Mouse (Mus musculus) neural tube, embryonic 13.5 days (tissue): ENCODE results near the gene Psmb10. TPM values are rescaled to one million over a fixed set of nuclear protein-coding genes. Genes with fewer than 3 reads are reported as not detected.

ENCODE experiments used
- ATAC-seq: fragments of 200-750 bp; cut with Nextera tagmentation; 2 replicates; pipeline ENCODE4 v1.8.0; 2017; ENCODE audit warnings: low read depth, mild to moderate bottlenecking, moderate TSS enrichment, moderate library complexity
- H3K27ac ChIP-seq: fragments of 300-500 bp; sonication (generic); replicated peaks from 2 replicates; pipeline ENCODE4 v1.5.1; 2015; ENCODE audit warnings: moderate library complexity, mild to moderate bottlenecking, inconsistent platforms
- H3K27me3 ChIP-seq: fragments of 300-500 bp; sonication (generic); 2 replicates; pipeline ENCODE4 v1.6.1; 2015; ENCODE audit warnings: mild to moderate bottlenecking, inconsistent platforms
- H3K36me3 ChIP-seq: fragments of 300-500 bp; sonication (generic); 2 replicates; pipeline ENCODE4 v1.6.1; 2015; ENCODE audit warnings: mild to moderate bottlenecking, inconsistent platforms
- H3K4me1 ChIP-seq: fragments of 300-500 bp; sonication (generic); replicated peaks from 2 replicates; pipeline ENCODE4 v1.6.1; 2015; ENCODE audit warnings: inconsistent platforms
- H3K4me2 ChIP-seq: fragments of 300-500 bp; sonication (generic); 2 replicates; pipeline ENCODE4 v1.6.1; 2015; ENCODE audit warnings: inconsistent platforms, mild to moderate bottlenecking, moderate library complexity
- H3K4me3 ChIP-seq: fragments of 300-500 bp; sonication (generic); 2 replicates; pipeline ENCODE4 v1.5.1; 2015; ENCODE audit warnings: mild to moderate bottlenecking, inconsistent platforms
- H3K9ac ChIP-seq: fragments of 300-500 bp; sonication (generic); 2 replicates; pipeline ENCODE4 v1.6.1; 2015; ENCODE audit warnings: moderate library complexity, mild to moderate bottlenecking, inconsistent platforms
- H3K9me3 ChIP-seq: fragments of 300-500 bp; sonication (generic); 2 replicates; pipeline ENCODE4 v1.6.1; 2016; ENCODE audit warnings: inconsistent platforms
- WGBS: fragments of 180-500 bp; shearing (Covaris S2); methylation state at CpG from one replicate; pipeline ENCODE4 v1.1.7; 2015; 5-methylcytosine and 5-hydroxymethylcytosine counted together
- polyA plus RNA-seq: library from polyadenylated mRNA; unstranded; fragments of >200 nt; fragmentation: Nextera tagmentation; extraction: Ambion mirVana; gene quantifications from 2 replicates; pipeline ENCODE4 v1.2.1, GENCODE M21; 2015

Psmb10 gene
- polyA plus RNA-seq, 1 experiment from 2014 or later: 43.1 TPM

- 87% methylated on average over 10 of the region's 10 CpGs for WGBS
- Histone ChIP-seq H3K9ac (no peak overlapping the region), H3K36me3 (no peaks in the 10 kb centered on the region), H3K4me2 (no peak overlapping the region), H3K9me3 (no peaks in the 10 kb centered on the region), H3K4me3 (no peak overlapping the region), H3K27me3 (peaks cover 27% of the 10 kb centered on the region), H3K27ac (no peak overlapping the region), H3K4me1 (peaks cover 11% of the 10 kb centered on the region)
- ATAC-seq: no peak
These were observed 23.3 kb upstream of the Psmb10 start for GRCm38 (mm10) chr8:105961536-105961935.

DNA sequence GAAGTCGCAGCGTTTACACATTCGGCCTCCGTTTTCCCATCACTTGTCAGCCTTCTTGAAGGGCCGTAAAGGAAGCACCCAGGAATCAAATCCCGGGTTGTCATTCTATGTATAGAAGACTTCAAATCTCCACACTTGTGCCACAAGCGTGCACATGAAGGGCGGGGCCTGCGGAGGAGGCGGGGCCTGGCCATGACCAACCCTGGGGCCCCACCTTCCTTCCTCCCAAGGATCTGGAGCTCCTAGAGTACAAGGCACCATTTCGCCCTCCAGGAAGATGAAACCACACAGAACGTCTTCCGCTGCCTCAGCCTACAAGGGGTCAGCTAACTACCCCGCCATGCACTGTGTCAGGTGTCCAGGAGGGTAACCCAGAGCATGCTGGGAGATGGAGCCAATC is 22.9 kb upstream of the Psmb10 start:
- no peak for ATAC-seq
- WGBS: 78% methylated on average over 14 of the region's 14 CpGs
- Histone ChIP-seq H3K36me3 (no peaks in the 10 kb centered on the region), H3K27ac (no peak overlapping the region), H3K4me1 (peaks cover 11% of the 10 kb centered on the region), H3K27me3 (peaks cover 23% of the 10 kb centered on the region), H3K9me3 (no peaks in the 10 kb centered on the region), H3K9ac (no peak overlapping the region), H3K4me2 (no peak overlapping the region), H3K4me3 (no peak overlapping the region)

DNA sequence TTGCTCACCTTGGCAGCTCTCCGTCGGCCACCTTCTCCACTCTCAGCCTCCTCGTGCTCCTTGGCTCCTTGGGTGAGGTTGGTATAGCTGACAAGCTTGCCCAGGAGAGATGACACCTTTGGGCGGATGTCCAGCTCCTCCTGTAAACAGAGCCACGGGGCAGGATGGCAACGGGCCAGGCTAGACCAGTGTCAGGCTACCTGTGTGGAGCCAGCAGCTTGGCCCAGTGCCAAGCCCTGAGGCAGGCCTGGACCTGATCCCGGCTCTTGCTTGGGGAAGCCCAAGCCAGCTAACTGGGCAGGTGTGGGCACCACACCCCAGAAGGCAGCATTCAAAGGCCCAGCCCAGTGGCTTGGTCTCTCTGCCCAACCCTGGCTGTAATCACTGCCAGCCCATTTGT is 21.1 kb upstream of the Psmb10 start:
- no peaks in the 10 kb centered on the region for H3K9me3 ChIP-seq
- 88% methylated on average over 7 of the region's 7 CpGs for WGBS
- H3K9ac ChIP-seq: no peak overlapping the region

DNA sequence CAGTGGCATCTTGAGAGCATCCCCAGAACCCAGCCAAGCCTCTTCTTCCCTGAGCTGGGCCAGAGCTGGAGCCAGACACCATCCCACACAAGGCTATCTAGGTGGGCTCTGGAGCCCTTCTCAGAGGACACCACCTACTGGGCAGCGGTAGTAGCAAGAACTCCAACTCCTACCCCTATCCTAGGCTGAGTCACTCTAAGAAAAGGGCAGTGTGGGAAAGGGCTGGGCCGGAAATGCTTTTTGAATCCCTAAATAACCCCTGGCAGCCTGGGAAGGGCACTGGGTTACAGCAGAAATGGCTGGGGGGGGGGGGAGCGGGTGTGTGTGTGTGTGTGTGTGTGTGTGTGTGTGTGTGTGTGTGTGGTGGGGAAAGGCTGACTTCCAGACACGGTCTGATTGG is 19.6 kb upstream of the Psmb10 start:
- Histone ChIP-seq H3K27me3 (no peaks in the 10 kb centered on the region), H3K4me3 (no peak overlapping the region), H3K4me1 (no peaks in the 10 kb centered on the region), H3K27ac (no peak overlapping the region), H3K9me3 (no peaks in the 10 kb centered on the region), H3K36me3 (no peaks in the 10 kb centered on the region), H3K4me2 (no peak overlapping the region), H3K9ac (no peak overlapping the region)
- ATAC-seq: no peak
- 84% methylated on average over 3 of the region's 4 CpGs for WGBS

More for the DNA sequence above, 21.1 kb upstream of the Psmb10 start:
- Histone ChIP-seq H3K4me1 (no peaks in the 10 kb centered on the region; the same call in 1 of the 2 replicates), H3K4me2 (no peak overlapping the region), H3K27me3 (peaks cover 5% of the 10 kb centered on the region), H3K27ac (no peak overlapping the region), H3K36me3 (no peaks in the 10 kb centered on the region), H3K4me3 (no peak overlapping the region)
- ATAC-seq: no peak

- no peaks in the 10 kb centered on the region for H3K27me3 ChIP-seq
- no peak for ATAC-seq
- 92% methylated on average over 4 of the region's 4 CpGs for WGBS
These were observed 18.3 kb upstream of the Psmb10 start for GRCm38 (mm10) chr8:105956556-105956955.

DNA sequence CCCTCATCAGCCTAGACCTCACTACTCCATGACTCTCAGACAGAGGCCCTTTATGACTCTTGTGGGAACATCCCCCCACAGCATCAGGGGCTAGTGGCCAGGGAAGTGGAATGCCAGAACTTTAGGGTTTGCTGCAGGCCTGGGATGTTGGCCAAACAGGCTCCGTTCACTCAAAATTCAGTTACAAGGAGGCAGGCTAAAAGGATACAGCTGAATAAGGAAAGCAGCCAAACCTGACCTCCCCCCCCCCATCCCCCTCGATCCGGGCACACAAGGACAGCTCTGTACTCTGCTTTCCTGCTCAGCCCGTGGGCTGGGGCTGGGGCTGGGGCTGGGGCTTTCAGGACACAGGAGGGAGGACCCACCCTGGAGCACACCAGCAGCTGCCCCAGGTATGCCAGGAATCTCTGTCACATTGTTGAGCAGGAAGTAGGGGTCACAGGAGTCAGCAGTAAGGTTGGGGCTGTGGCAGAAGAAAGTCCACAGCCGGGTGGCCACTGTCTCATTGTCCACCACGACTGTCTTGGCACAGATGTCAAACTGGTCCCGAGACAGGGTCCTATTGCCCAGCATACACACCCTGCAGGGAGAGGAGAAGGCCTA is 12.9 kb upstream of the Psmb10 start:
- no peaks in the 10 kb centered on the region for H3K9me3 ChIP-seq
- H3K27me3 ChIP-seq: no peaks in the 10 kb centered on the region
- no peak overlapping the region for H3K4me2 ChIP-seq
- H3K27ac ChIP-seq: peak overlapping the region; percentile 72
- no peaks in the 10 kb centered on the region for H3K36me3 ChIP-seq
- ATAC-seq: peak; percentile 80
- H3K4me1 ChIP-seq: peaks cover 14% of the 10 kb centered on the region
- no peak overlapping the region for H3K4me3 ChIP-seq
- no peak overlapping the region for H3K9ac ChIP-seq
- 54% methylated on average over 7 of the region's 7 CpGs for WGBS

More at GRCm38 (mm10) chr8:105956556-105956955, 18.3 kb upstream of the Psmb10 start:
- no peak overlapping the region for H3K27ac ChIP-seq
- H3K4me1 ChIP-seq: 0 out of 2 replicates have a peak, but pooled peaks cover under 1% of the 10 kb centered on the region
- H3K4me2 ChIP-seq: no peak overlapping the region
- no peak overlapping the region for H3K9ac ChIP-seq
- H3K4me3 ChIP-seq: no peak overlapping the region
- H3K9me3 ChIP-seq: no peaks in the 10 kb centered on the region
- H3K36me3 ChIP-seq: no peaks in the 10 kb centered on the region

GRCm38 (mm10) chr8:105949350-105949749 is 11.1 kb upstream of the Psmb10 start:
- H3K4me2 ChIP-seq: no peak overlapping the region
- 0 out of 2 replicates have a peak overlapping the region, but pooled peaks have one; percentile 1 for H3K27ac ChIP-seq
- H3K36me3 ChIP-seq: no peaks in the 10 kb centered on the region
- H3K4me3 ChIP-seq: no peak overlapping the region
- H3K9ac ChIP-seq: no peak overlapping the region
- no peaks in the 10 kb centered on the region for H3K9me3 ChIP-seq
- peaks cover 14% of the 10 kb centered on the region for H3K4me1 ChIP-seq
- peak; percentile 32; the same call in 1 of the 2 replicates for ATAC-seq
- WGBS: 63% methylated on average over 10 of the region's 10 CpGs
- H3K27me3 ChIP-seq: no peaks in the 10 kb centered on the region

DNA sequence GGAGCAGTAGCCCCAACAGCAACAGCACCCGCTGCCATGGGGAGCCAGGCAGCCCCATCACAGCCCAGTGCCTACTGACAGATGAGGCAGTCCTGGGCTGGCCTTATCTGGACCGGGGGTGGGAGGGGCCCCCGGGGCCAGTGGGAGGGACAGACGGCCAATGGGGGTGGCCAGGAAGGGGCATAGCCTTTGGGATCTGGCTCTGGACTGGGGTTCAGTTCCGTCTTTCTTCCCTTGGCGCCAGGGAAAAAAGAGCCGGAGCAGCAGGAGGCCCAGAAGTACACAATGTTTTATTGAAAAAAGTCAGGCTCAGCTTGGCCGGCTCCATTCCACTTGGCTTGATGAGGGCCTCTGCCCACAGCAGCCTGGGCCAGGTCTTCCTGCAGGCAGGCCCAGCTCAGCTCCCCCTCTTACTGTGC is 5.1 kb upstream of the Psmb10 start, which contains the start of gene Lcat:
Lcat (minus strand) TSS at position 62 of the 419 bp plus-strand sequence.
- no peak for ATAC-seq
- no peak within 1 kb of the TSS for H3K27ac ChIP-seq
- H3K4me1 ChIP-seq: peaks cover 2% of the 10 kb centered on the region

DNA sequence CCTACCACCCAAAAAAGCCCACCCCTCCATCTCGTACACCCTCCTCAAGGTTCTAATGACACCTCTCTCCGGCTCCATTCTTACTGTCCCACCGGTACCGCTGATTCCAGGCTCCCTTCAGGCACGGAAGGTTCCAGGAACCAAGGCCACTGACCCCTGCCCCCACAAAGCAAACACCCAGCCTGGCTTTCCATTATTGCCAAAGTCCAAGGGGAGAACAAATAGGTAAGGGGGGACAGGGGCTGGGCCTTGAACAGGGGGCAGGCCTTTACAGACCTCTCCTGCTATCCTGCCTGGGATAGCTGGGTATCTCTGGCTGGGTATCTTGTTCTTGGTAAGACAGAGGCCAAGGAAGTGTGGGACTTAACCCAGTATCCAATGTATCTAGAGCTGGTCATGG is 4.3 kb upstream of the Psmb10 start:
- 95% methylated on average over 5 of the region's 5 CpGs for WGBS
- no peak for ATAC-seq
- H3K4me1 ChIP-seq: peaks cover 10% of the 10 kb centered on the region
- H3K27me3 ChIP-seq: no peaks in the 10 kb centered on the region
- no peak overlapping the region for H3K4me3 ChIP-seq
- H3K4me2 ChIP-seq: no peak overlapping the region
- no peak overlapping the region for H3K9ac ChIP-seq
- H3K36me3 ChIP-seq: no peaks in the 10 kb centered on the region
- no peak overlapping the region for H3K27ac ChIP-seq
- no peaks in the 10 kb centered on the region for H3K9me3 ChIP-seq

More for the DNA sequence above, 5.1 kb upstream of the Psmb10 start, which contains the start of gene Lcat:
- Histone ChIP-seq H3K9ac (no peak within 1 kb of the TSS), H3K4me3 (no peak within 1 kb of the TSS), H3K36me3 (no peaks in the 10 kb centered on the region), H3K27me3 (no peaks in the 10 kb centered on the region), H3K4me2 (no peak within 1 kb of the TSS), H3K9me3 (no peaks in the 10 kb centered on the region)
- WGBS: 71% methylated on average over 8 of the region's 8 CpGs

DNA sequence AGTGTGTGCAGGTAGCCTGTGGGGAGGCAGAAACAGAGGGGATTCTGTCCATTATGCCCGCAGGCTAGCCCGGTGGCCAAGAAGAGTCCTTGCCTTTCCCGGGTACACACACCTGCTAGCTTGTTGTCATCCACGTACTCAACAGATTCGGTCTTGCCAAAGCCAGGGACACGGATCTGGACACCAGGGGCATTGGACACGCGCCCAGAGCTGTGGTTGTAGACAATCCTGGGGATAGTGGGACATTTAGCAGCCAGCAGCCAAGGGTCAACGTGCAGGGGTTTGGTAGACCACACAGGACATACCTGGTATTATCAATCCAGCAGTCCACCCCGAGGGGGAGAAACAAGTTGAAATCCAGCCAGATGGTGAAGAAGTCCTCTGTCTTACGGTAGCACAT is 3.8 kb upstream of the Psmb10 start:
- no peak overlapping the region for H3K4me2 ChIP-seq
- H3K4me3 ChIP-seq: no peak overlapping the region
- no peak for ATAC-seq
- no peaks in the 10 kb centered on the region for H3K9me3 ChIP-seq
- H3K27me3 ChIP-seq: no peaks in the 10 kb centered on the region
- 95% methylated on average over 11 of the region's 11 CpGs for WGBS
- H3K36me3 ChIP-seq: no peaks in the 10 kb centered on the region
- no peak overlapping the region for H3K9ac ChIP-seq
- peaks cover 10% of the 10 kb centered on the region for H3K4me1 ChIP-seq
- no peak overlapping the region for H3K27ac ChIP-seq

DNA sequence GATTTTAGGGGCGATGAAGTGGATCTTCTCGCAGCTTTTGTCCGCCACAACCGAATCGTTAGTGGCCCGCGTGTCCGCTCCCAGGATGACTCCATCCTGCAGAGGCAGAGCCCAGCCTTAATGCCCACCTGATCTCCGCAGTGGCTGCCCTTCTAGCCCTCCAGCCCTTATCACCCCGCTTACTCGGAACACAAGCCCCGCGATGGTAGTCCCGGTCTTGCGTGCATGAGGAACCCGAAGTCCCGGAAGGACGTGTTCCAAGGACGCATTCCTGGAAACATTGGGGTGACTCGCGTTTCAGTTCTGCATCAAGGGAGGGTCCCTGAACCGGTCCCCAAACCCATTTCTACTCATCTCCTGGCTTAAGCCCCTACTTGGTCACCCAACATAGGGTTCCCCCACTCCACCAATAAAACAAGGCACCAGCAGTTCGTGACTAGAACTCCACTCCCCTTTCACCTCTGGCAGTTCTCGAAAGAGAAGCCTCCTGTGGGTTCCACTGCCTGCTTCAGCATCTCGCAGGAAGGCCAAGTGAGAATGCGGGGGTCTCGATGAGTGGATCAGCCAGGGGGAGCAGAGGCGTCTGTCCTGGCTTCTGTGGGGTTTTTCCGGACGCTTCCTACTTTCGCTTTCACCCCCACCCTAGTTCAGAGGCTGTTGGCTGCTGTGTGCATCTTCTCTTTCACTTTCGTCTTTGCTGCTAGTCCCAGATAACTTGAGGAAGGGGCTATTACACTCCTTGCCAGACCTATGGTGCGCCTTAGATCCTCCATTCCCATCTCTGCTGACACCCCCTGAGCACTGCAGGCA is 543 bp downstream of the Psmb10 start:
- peaks cover 25% of the 10 kb centered on the region for H3K4me1 ChIP-seq
- H3K9me3 ChIP-seq: no peaks in the 10 kb centered on the region
- no peaks in the 10 kb centered on the region for H3K27me3 ChIP-seq
- H3K4me2 ChIP-seq: peak overlapping the region; percentile 97
- WGBS: 2% methylated on average over 33 of the region's 33 CpGs
- H3K9ac ChIP-seq: peak overlapping the region; percentile 83
- peak overlapping the region; percentile 94 for H3K27ac ChIP-seq
- peaks cover 11% of the 10 kb centered on the region; the same call in 1 of the 2 replicates for H3K36me3 ChIP-seq
- ATAC-seq: peak; percentile 49
- peak overlapping the region; percentile 71 for H3K4me3 ChIP-seq

DNA sequence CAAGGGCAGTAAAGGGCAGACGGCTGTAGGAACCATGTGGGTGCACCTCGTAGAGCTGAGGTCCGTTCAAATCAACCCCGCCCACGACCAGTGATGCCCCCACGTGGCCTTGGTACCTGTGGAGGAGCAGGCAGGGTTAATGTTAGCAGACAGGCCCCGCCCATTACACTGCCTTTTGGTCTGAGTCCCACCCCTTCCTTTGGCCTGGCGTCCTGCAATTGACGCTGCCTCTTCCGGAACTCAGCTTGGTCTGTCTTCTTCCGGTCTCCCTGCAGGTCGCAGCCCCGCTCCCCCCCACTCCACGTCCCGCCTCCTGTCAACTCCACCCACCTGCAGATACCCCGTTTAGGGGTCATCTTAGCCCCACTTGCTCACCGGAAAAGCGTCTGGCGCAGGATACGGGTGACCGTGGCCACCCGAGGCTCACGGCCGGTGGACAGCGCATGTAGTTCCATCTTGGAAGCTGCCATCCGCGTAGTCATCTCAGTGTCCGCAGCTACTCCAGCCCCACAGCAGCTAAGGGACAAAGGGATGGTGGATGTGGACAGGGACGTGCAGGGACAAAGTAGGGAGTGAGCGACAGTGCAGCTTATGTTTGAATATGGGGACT is 1.3 kb downstream of the Psmb10 start:
- under 1% methylated on average over 29 of the region's 30 CpGs for WGBS
- peak overlapping the region; percentile 83 for H3K9ac ChIP-seq
- peak; percentile 91 for ATAC-seq
- H3K4me3 ChIP-seq: peak overlapping the region; percentile 71
- H3K27me3 ChIP-seq: no peaks in the 10 kb centered on the region
- peaks cover 25% of the 10 kb centered on the region for H3K4me1 ChIP-seq
- H3K27ac ChIP-seq: peak overlapping the region; percentile 94
- H3K4me2 ChIP-seq: peak overlapping the region; percentile 97
- H3K9me3 ChIP-seq: no peaks in the 10 kb centered on the region
- peaks cover 18% of the 10 kb centered on the region; the same call in 1 of the 2 replicates for H3K36me3 ChIP-seq
